Mouse (Mus musculus): Measurements from ENCODE around the gene Gm9573. TPM values are rescaled to one million over a fixed set of nuclear protein-coding genes. Genes with fewer than 3 reads are reported as not detected.

Gm9573 gene
- polyA plus RNA-seq, 1 experiment from 2014 or later, result 2.6 TPM

DNA sequence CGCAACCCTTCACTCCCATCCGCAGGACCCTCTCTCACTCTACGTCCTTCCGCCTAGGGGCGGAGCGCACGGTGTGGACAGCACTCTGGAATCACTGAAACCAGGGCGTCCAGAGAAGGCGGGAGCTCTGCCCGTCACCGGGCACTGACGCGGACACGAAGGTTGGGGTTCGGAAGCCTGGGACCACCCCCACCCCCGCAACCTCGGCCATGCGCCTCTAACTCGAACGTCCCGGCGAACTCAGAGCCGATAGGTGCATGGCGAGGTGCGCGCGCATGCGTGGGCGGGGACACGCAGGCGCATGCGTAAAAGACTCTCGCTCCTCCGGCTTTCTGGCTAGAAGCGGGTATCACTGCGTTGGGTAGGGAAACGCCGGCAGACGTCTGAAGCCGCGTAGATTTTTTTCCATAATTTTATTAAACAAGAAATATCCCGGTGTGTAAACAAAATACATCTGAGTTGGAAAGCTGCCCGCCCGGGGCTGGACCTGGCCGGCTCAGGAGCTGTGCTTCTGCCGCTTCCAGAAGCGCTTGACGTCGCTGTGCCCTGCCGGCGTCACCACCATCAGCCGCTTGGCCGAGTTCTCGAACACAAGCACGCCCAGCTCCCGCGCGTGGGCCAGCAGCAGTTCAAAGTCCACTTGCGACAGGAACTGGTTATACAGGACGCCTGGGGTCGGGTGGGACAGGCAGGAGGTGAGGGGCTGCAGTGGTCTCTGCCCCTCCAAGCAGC is 41.1 kb upstream of the Gm9573 start, which contains the start of gene Vars2:
TSS of gene Vars2 (minus strand) at position 259 of the 732 bp plus-strand sequence.
- ATAC-seq (ENCODE audit: low FRiP score, low TSS enrichment) (peak; percentile 83), DNase-seq (ENCODE audit: low spot score) (peak; percentile 96)
- H3K4me2 ChIP-seq (replicated peaks; ENCODE audit: low read depth), result peak within 1 kb of the TSS; percentile 98
- H3K36me3 ChIP-seq (ENCODE audit: control insufficient read depth, insufficient read depth, low read length), result 0 out of 2 replicates have a peak, but pooled peaks cover 2% of the 10 kb centered on the region
- H3K27ac ChIP-seq (replicated peaks), result peak within 1 kb of the TSS; percentile 91
- H3K4me1 ChIP-seq (replicated peaks; ENCODE audit: control insufficient read depth, insufficient read depth), result no peaks in the 10 kb centered on the region
- H3K27me3 ChIP-seq (ENCODE audit: control insufficient read depth, insufficient read depth, low read length), result no peaks in the 10 kb centered on the region
- TF ChIP-seq EP300 (optimal IDR thresholded peaks at IDR 0.05) (no peak), CTCF (IDR thresholded peaks at IDR 0.05; ENCODE audit: low read depth) (no peak)
- H3K9ac ChIP-seq (ENCODE audit: low read length), result peak within 1 kb of the TSS; percentile 85
- no peaks in the 10 kb centered on the region for H3K9me3 ChIP-seq (ENCODE audit: control insufficient read depth, low read length)
- under 1% methylated on average over 61 of the region's 61 CpGs for WGBS
- peak within 1 kb of the TSS; percentile 68 for H3K4me3 ChIP-seq (ENCODE audit: low read depth, low read length)

DNA sequence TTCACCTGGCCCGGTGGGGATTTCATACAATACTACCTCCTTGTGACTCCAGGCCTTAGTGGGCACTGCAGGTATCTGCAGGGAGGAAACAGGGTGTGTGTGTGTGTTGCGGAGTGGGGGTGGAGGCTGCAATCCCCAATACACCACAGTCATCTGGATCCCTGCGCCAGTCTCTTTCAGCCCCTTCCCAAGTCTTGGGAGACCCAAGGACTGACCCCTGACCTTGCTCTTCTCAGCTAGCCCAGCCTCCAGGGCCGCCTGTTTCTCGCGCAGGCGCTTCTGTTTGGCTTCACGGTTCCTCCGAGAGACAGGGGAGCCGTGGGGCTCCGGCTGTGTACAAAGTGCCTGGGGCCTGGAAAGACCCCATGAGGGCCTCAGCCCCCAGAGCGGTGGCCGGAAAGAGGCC is 40.4 kb upstream of the Gm9573 start:
- Histone ChIP-seq H3K9ac (ENCODE audit: low read length) (peak overlapping the region; percentile 85), H3K9me3 (ENCODE audit: control insufficient read depth, low read length) (no peaks in the 10 kb centered on the region), H3K4me1 (replicated peaks; ENCODE audit: control insufficient read depth, insufficient read depth) (no peaks in the 10 kb centered on the region), H3K4me3 (ENCODE audit: low read depth, low read length) (peak overlapping the region; percentile 68), H3K4me2 (replicated peaks; ENCODE audit: low read depth) (peak overlapping the region; percentile 98), H3K27me3 (ENCODE audit: control insufficient read depth, insufficient read depth, low read length) (no peaks in the 10 kb centered on the region), H3K36me3 (ENCODE audit: control insufficient read depth, insufficient read depth, low read length) (0 out of 2 replicates have a peak, but pooled peaks cover 2% of the 10 kb centered on the region), H3K27ac (replicated peaks) (peak overlapping the region; percentile 91)
- ATAC-seq (ENCODE audit: low FRiP score, low TSS enrichment) (peak; percentile 47), DNase-seq (ENCODE audit: low spot score) (peak; percentile 53)
- 3% methylated on average over 13 of the region's 13 CpGs for WGBS
- TF ChIP-seq EP300 (optimal IDR thresholded peaks at IDR 0.05) (no peak), CTCF (IDR thresholded peaks at IDR 0.05; ENCODE audit: low read depth) (no peak)

GRCm38 (mm10) chr17:35665957-35666515 is 39.6 kb upstream of the Gm9573 start:
- H3K27me3 ChIP-seq (ENCODE audit: control insufficient read depth, insufficient read depth, low read length), result no peaks in the 10 kb centered on the region
- no peaks in the 10 kb centered on the region for H3K4me1 ChIP-seq (replicated peaks; ENCODE audit: control insufficient read depth, insufficient read depth)
- 73% methylated on average over 17 of the region's 17 CpGs for WGBS
- peak overlapping the region; percentile 25; the same call in 1 of the 2 replicates for H3K27ac ChIP-seq (replicated peaks)
- 0 out of 2 replicates have a peak overlapping the region, but pooled peaks have one; percentile 23 for H3K4me2 ChIP-seq (replicated peaks; ENCODE audit: low read depth)
- no peak overlapping the region for H3K4me3 ChIP-seq (ENCODE audit: low read depth, low read length)
- peaks cover 2% of the 10 kb centered on the region; the same call in 1 of the 2 replicates for H3K36me3 ChIP-seq (ENCODE audit: control insufficient read depth, insufficient read depth, low read length)
- DNase-seq (ENCODE audit: low spot score), result peak; percentile 80
- TF ChIP-seq EP300 (optimal IDR thresholded peaks at IDR 0.05) (no peak), CTCF (IDR thresholded peaks at IDR 0.05; ENCODE audit: low read depth) (peak; percentile 85)
- no peaks in the 10 kb centered on the region for H3K9me3 ChIP-seq (ENCODE audit: control insufficient read depth, low read length)
- no peak overlapping the region; the same call in 1 of the 2 replicates for H3K9ac ChIP-seq (ENCODE audit: low read length)
- peak; percentile 61 for ATAC-seq (ENCODE audit: low FRiP score, low TSS enrichment)

GRCm38 (mm10) chr17:35653086-35653485 is 26.6 kb upstream of the Gm9573 start:
- no peak overlapping the region for H3K27ac ChIP-seq (replicated peaks)
- no peaks in the 10 kb centered on the region for H3K9me3 ChIP-seq (ENCODE audit: control insufficient read depth, low read length)
- whole genome bisulfite sequencing, result 68% methylated on average over 2 of the region's 2 CpGs

DNA sequence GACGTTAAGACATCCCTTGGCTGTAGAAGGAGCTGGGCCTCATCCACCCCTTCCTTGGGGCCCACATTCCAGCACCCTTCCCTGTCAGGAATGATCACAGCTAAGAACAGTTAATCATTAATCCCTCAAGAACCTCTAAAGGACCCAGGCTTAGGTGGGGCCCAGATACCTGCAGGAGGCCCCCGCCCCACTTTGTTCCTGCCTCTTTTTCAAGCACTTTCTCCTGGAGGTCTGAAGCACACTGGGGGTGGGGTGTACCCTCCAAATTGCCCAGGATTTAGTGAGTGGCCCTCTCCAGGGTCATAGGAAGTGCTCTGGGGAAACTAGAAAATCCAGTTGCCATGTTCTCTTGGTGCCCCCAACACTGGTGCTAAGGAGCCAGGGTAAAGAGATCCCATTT is 23.0 kb upstream of the Gm9573 start:
- Histone ChIP-seq H3K4me1 (replicated peaks; ENCODE audit: control insufficient read depth, insufficient read depth) (no peaks in the 10 kb centered on the region), H3K4me3 (ENCODE audit: low read depth, low read length) (no peak overlapping the region), H3K4me2 (replicated peaks; ENCODE audit: low read depth) (no peak overlapping the region), H3K9ac (ENCODE audit: low read length) (0 out of 2 replicates have a peak overlapping the region, but pooled peaks have one; percentile 31), H3K36me3 (ENCODE audit: control insufficient read depth, insufficient read depth, low read length) (no peaks in the 10 kb centered on the region), H3K9me3 (ENCODE audit: control insufficient read depth, low read length) (no peaks in the 10 kb centered on the region), H3K27me3 (ENCODE audit: control insufficient read depth, insufficient read depth, low read length) (no peaks in the 10 kb centered on the region), H3K27ac (replicated peaks) (peak overlapping the region; percentile 89)
- DNase-seq (ENCODE audit: low spot score), result peak; percentile 70
- peak; percentile 72 for ATAC-seq (ENCODE audit: low FRiP score, low TSS enrichment)
- 52% methylated on average over 2 of the region's 2 CpGs for WGBS
- TF ChIP-seq CTCF (IDR thresholded peaks at IDR 0.05; ENCODE audit: low read depth) (no peak), EP300 (optimal IDR thresholded peaks at IDR 0.05) (no peak)

More at GRCm38 (mm10) chr17:35653086-35653485, 26.6 kb upstream of the Gm9573 start:
- TF ChIP-seq CTCF (IDR thresholded peaks at IDR 0.05; ENCODE audit: low read depth) (no peak), EP300 (optimal IDR thresholded peaks at IDR 0.05) (no peak)
- peaks cover 3% of the 10 kb centered on the region; the same call in 1 of the 2 replicates for H3K36me3 ChIP-seq (ENCODE audit: control insufficient read depth, insufficient read depth, low read length)
- H3K4me3 ChIP-seq (ENCODE audit: low read depth, low read length), result no peak overlapping the region
- no peaks in the 10 kb centered on the region for H3K4me1 ChIP-seq (replicated peaks; ENCODE audit: control insufficient read depth, insufficient read depth)
- no peak overlapping the region for H3K9ac ChIP-seq (ENCODE audit: low read length)
- DNase-seq (ENCODE audit: low spot score) (no peak), ATAC-seq (ENCODE audit: low FRiP score, low TSS enrichment) (no peak)
- no peak overlapping the region for H3K4me2 ChIP-seq (replicated peaks; ENCODE audit: low read depth)
- no peaks in the 10 kb centered on the region for H3K27me3 ChIP-seq (ENCODE audit: control insufficient read depth, insufficient read depth, low read length)

Data from stomach, postnatal 0 days (tissue).